Mouse (Mus musculus): Measurements from ENCODE around the gene Rassf8. TPM values are rescaled to one million over a fixed set of nuclear protein-coding genes. Genes with fewer than 3 reads are reported as not detected.
A peak's percentile ranks its signal among the peaks of the same experiment; 100 is the strongest.

Rassf8 gene
- polyA plus RNA-seq, 1 experiment = 15.7 TPM

DNA sequence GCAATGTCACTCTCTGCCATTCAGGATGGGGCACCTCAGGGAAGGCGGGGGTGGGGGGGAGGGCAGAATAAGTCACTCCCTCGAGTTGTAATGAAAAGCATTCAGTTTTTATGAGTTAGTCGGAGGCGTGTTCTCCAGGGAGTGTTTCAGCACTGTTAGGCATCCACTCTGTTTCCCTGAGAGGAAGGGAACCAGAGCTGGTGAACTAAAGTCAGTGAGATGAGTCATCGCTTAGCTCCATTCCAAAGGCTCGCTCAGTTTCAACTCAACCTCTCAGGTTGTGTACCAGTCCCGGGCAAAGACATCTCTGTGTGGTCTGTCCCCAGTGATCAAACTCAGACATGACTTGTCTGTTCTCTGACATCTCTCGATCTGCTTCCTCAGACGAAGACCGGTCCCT is 20.7 kb upstream of the Rassf8 start:
- no peak for DNase-seq (ENCODE audit: low read depth)
- TF ChIP-seq CTCF (IDR thresholded peaks at IDR 0.05; ENCODE audit: borderline replicate concordance, extremely low read depth, insufficient read depth, insufficient read length) (no peak), POLR2A (IDR thresholded peaks at IDR 0.05; ENCODE audit: borderline replicate concordance, extremely low read depth, insufficient read depth, insufficient read length, poor library complexity, severe bottlenecking) (no peak)

DNA sequence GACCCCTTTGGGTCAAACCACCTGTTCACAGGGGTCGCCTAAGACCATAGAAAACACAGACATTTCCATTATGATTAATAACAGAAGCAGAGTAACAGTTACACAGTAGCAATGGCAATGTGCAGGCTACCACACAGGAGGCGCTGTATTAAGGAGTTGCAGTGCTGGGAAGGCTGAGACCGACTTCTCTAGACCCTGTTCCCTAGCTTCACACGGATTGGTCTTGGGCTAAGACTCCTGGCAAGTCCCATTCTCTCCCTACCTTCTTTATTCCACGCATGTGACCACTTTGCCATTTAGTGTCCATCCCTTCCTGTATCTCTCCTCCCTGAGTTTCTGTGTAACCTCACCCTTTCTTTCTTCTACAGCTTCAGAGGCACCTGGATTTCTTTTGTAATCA is 19.6 kb upstream of the Rassf8 start:
- TF ChIP-seq CTCF (IDR thresholded peaks at IDR 0.05; ENCODE audit: borderline replicate concordance, extremely low read depth, insufficient read depth, insufficient read length) (no peak), POLR2A (IDR thresholded peaks at IDR 0.05; ENCODE audit: borderline replicate concordance, extremely low read depth, insufficient read depth, insufficient read length, poor library complexity, severe bottlenecking) (no peak)

GRCm38 (mm10) chr6:145732868-145733267 is 13.7 kb upstream of the Rassf8 start:
- no peak for DNase-seq (ENCODE audit: low read depth)
- no peak for TF ChIP-seq POLR2A (IDR thresholded peaks at IDR 0.05; ENCODE audit: borderline replicate concordance, extremely low read depth, insufficient read depth, insufficient read length, poor library complexity, severe bottlenecking)
- TF ChIP-seq CTCF (IDR thresholded peaks at IDR 0.05; ENCODE audit: borderline replicate concordance, extremely low read depth, insufficient read depth, insufficient read length) = no peak

More for the DNA sequence above, 19.6 kb upstream of the Rassf8 start:
- no peak for DNase-seq (ENCODE audit: low read depth)

GRCm38 (mm10) chr6:145733276-145733675 is 13.3 kb upstream of the Rassf8 start:
- no peak for TF ChIP-seq POLR2A (IDR thresholded peaks at IDR 0.05; ENCODE audit: borderline replicate concordance, extremely low read depth, insufficient read depth, insufficient read length, poor library complexity, severe bottlenecking)
- TF ChIP-seq CTCF (IDR thresholded peaks at IDR 0.05; ENCODE audit: borderline replicate concordance, extremely low read depth, insufficient read depth, insufficient read length) = no peak
- no peak for DNase-seq (ENCODE audit: low read depth)

- DNase-seq (ENCODE audit: low read depth) = peak; percentile 44
- TF ChIP-seq CTCF (IDR thresholded peaks at IDR 0.05; ENCODE audit: borderline replicate concordance, extremely low read depth, insufficient read depth, insufficient read length) = no peak
- TF ChIP-seq POLR2A (IDR thresholded peaks at IDR 0.05; ENCODE audit: borderline replicate concordance, extremely low read depth, insufficient read depth, insufficient read length, poor library complexity, severe bottlenecking) = no peak
These were observed 12.6 kb upstream of the Rassf8 start for GRCm38 (mm10) chr6:145733911-145734310.

DNA sequence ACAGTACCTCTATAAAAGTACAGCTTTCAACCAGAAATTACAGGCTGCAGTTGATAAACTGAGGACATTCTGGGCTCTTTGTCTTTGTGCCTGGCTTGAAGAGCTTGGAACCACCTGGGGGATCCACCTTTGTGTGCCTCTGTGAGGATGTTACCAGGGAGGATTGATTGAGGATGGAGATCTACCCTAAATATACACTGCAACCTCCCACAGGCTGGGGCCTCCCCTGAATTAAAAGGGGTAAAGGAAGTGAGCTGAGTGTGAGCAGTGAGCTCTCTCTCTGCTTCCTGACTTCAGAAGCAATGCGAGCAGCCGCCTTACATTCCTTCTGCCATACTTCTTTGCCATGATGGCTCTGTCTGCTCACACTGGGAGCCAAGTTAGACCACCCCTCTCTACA is 10.4 kb upstream of the Rassf8 start:
- no peak for DNase-seq (ENCODE audit: low read depth)
- no peak for TF ChIP-seq CTCF (IDR thresholded peaks at IDR 0.05; ENCODE audit: borderline replicate concordance, extremely low read depth, insufficient read depth, insufficient read length)

DNA sequence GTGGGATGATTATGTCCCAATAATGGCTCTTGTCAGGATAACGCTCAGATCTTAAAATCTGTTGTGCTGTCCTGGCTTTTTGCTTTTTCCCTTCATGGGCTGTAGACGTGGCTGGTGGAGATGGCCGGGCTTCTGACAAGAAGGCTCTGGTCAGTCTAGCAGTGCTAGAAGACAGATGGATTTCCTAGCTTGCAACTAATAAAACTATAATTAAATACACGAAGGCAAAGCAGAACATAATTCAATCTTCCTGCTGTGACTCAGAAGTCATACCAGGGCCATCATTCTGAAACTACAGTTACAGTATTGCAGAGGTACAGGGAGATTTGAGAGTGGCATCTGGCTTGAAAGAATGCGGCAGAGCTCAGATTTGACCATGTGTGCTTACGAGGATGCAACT is 7.3 kb upstream of the Rassf8 start:
- no peak for DNase-seq (ENCODE audit: low read depth)
- TF ChIP-seq POLR2A (IDR thresholded peaks at IDR 0.05; ENCODE audit: borderline replicate concordance, extremely low read depth, insufficient read depth, insufficient read length, poor library complexity, severe bottlenecking) = no peak
- no peak for TF ChIP-seq CTCF (IDR thresholded peaks at IDR 0.05; ENCODE audit: borderline replicate concordance, extremely low read depth, insufficient read depth, insufficient read length)

- TF ChIP-seq CTCF (IDR thresholded peaks at IDR 0.05; ENCODE audit: borderline replicate concordance, extremely low read depth, insufficient read depth, insufficient read length) = no peak
- TF ChIP-seq POLR2A (IDR thresholded peaks at IDR 0.05; ENCODE audit: borderline replicate concordance, extremely low read depth, insufficient read depth, insufficient read length, poor library complexity, severe bottlenecking) = no peak
- no peak for DNase-seq (ENCODE audit: low read depth)
These were observed 6.5 kb upstream of the Rassf8 start for GRCm38 (mm10) chr6:145740011-145740410.

DNA sequence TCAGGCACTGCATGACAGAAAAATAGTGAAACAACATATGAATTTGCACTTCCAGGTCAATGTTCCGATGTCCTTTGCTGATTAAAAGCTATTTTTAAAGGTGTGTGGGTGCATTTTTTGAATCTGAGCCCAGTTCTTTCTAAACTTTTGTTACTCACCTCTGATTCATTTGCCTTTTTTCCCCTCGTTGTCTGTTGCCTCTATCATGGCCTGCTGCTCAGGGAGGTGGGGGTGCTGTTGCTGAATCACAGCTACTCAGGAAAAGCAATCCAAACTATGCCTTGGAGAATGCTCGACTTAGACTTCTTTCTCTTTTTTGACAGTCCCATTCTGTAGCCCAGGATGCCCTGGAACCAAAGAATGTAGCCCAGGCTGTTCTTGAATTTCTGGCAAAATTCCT is 1.3 kb upstream of the Rassf8 start:
- TF ChIP-seq POLR2A (IDR thresholded peaks at IDR 0.05; ENCODE audit: borderline replicate concordance, extremely low read depth, insufficient read depth, insufficient read length, poor library complexity, severe bottlenecking) = no peak
- no peak for TF ChIP-seq CTCF (IDR thresholded peaks at IDR 0.05; ENCODE audit: borderline replicate concordance, extremely low read depth, insufficient read depth, insufficient read length)
- no peak for DNase-seq (ENCODE audit: low read depth)

GRCm38 (mm10) chr6:145746921-145747670 is 548 bp downstream of the Rassf8 start:
- peak; percentile 75 for DNase-seq (ENCODE audit: low read depth)
- TF ChIP-seq POLR2A (IDR thresholded peaks at IDR 0.05; ENCODE audit: borderline replicate concordance, extremely low read depth, insufficient read depth, insufficient read length, poor library complexity, severe bottlenecking) = no peak
- TF ChIP-seq CTCF (IDR thresholded peaks at IDR 0.05; ENCODE audit: borderline replicate concordance, extremely low read depth, insufficient read depth, insufficient read length) = no peak

GRCm38 (mm10) chr6:145747671-145748640 is 1.4 kb downstream of the Rassf8 start:
- no peak for DNase-seq (ENCODE audit: low read depth)

More at GRCm38 (mm10) chr6:145747671-145748640, 1.4 kb downstream of the Rassf8 start:
- TF ChIP-seq CTCF (IDR thresholded peaks at IDR 0.05; ENCODE audit: borderline replicate concordance, extremely low read depth, insufficient read depth, insufficient read length) (no peak), POLR2A (IDR thresholded peaks at IDR 0.05; ENCODE audit: borderline replicate concordance, extremely low read depth, insufficient read depth, insufficient read length, poor library complexity, severe bottlenecking) (no peak)
